Mouse (Mus musculus) ES-Bruce4 (cell line): Measurements from ENCODE around the gene Fbxo30.
"Not testable (repeated sequence)": the region's sequence is repeated elsewhere in the genome, so short reads cannot be mapped to it uniquely, and the experiment has no call there.

Source experiments
- CTCF ChIP-seq: IDR thresholded peaks from one replicate; pipeline ENCODE4 v1.8.1; 2011; ENCODE audit warnings: low read depth, low read length
- EP300 ChIP-seq: IDR thresholded peaks from 2 replicates; pipeline ENCODE4 v1.6.1; 2011; ENCODE audit warnings: low read depth, low read length; ENCODE audit not compliant: insufficient read depth
- POLR2A ChIP-seq: IDR thresholded peaks from one replicate; pipeline ENCODE4 v1.8.1; 2011; ENCODE audit warnings: low read length; ENCODE audit not compliant: insufficient read depth

DNA sequence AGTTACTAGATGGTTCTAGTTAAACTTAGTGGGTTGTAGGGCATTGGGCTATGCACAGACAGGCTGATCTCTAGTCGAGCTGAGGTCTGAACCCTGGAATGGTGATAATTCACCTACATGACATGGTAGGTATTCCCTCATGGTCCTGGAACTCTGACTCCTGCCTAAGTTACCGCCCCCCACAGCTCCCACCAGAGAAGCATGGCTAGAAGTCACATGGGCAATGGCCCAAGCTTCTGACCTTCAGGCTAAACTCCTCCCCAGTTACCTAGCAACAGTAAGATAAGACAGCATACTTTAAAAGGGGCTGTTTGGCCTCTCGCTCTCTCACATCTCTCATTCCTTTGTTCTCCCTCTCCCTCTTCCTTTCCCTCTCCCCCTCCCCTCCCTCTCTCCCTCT is 38.1 kb upstream of the Fbxo30 start:
- TF ChIP-seq POLR2A, CTCF, EP300: not testable (repeated sequence)
